Mouse (Mus musculus) heart, adult 8-10 months (tissue): ENCODE measurements around the gene Tmppe. TPM values are rescaled to one million over a fixed set of nuclear protein-coding genes. Genes with fewer than 3 reads are reported as not detected.

Experiments used
- DNase-seq: peaks from one replicate; pipeline ENCODE4 v3.0.0; 2022; ENCODE audit warnings: low spot score
- total RNA-seq, 4 experiments: library from RNA; stranded (reverse); gene quantifications; 2 replicates each; pipeline ENCODE4 v1.2.4; 2022

The Tmppe gene
- total RNA-seq, 4 experiments from 2014 or later: 3.1 to 4.7 (median 4.1) TPM

DNA sequence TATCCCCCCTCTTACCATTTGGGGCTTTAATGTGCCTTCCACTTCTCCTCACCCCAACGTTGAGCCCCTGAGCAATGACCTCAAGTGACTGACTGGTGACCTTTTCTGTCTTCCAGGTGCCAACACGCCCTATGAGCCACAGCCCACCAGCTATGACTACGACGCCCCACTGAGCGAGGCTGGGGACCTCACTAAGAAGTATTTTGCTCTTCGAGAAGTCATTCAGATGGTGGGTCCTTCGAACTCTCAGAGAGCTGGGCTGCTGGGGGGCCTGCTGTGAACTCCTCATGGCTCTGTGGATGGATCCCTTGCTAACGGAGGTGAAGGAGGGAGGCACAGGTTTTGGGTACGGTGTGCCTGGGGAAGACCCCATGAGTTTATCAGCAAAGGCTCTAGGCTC, 42.0 kb downstream of the Tmppe start:
- DNase-seq: no peak

DNA sequence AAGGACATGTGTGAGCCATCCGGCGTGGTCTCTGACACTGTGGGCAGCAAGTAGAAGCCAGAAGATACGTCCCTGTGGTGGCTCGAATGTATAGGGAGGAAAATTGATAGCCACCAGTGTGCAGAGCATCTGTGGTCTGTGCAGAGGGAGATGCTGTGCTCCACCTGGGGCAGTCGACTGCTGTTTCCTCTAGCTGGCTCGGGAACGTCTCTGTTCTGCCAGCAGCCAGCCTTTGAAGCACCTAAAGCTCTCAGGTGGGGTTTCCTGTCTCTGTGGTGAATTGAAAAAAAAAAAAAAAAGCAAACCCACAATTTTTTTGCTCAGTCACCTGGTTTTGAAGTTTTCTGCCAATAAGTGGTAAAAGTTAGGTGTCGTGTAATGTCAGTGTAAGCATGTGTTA, 42.4 kb downstream of the Tmppe start:
- DNase-seq: no peak

DNA sequence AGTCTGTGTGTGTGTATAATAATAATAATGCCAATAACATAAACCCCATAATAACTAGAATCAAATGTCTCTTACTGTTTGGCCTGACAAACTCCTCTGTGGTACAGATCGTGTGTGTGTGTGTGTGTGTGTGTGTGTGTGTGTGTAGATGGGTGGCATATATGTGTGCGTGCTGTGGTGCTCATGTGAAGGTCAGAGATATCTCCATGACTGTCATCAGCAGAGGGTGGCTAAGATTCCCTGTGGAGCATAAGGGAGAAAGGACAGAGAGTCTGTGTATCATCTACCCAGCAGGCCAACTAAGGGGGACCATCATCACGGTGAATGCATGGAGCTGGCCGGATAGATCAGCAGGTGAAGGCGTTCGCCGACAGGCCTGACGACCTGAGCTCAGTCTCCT, 46.0 kb downstream of the Tmppe start:
- no peak for DNase-seq

DNA sequence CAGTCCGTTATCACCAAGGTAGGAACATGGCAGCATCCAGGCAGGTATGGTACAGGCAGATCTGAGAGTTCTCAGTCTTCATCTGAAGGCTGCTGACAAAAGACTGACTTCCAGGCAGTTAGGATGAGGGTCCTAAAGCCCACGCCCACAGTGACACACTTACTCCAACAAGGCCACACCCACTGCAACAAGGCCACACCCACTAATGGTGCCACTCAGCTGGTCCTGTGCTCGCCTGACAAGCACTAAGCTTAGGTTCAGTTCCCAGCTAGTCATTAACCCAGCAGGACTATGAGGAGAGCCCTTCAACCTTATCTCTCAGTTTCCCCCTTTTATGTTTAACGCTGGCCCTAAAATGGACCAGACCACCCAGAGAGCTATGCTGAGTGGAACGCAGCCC, 47.8 kb downstream of the Tmppe start:
- DNase-seq: no peak

DNA sequence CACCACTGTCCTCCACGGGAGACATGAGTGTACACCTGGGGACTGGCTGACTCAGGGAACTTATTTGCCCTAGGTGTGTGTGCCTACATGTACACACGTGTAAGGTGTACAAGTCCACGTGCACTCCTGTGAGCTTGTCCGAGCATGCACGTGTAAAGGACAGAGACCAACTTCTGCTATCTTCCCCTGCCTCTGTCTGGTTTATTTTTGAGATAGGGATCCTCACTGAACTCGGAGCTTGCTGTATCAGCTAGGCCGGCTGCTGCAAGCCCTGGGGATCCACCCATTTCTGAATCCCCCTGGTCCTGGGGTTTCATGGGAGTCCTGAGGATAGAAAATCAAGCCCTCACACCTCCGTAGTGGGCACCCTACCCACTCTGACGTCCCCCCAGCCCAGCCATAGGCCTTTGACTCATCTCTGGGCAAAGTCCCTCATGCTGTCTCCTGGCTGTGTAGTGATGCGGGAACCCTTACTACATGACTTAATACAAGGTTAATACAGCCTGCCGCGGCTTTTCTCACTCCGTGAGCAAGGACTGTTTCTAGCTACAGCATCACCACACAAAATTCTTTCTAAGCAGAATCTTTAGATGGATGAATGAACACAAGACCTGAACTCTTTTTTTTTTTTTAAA, 48.3 kb downstream of the Tmppe start:
- no peak for DNase-seq

DNA sequence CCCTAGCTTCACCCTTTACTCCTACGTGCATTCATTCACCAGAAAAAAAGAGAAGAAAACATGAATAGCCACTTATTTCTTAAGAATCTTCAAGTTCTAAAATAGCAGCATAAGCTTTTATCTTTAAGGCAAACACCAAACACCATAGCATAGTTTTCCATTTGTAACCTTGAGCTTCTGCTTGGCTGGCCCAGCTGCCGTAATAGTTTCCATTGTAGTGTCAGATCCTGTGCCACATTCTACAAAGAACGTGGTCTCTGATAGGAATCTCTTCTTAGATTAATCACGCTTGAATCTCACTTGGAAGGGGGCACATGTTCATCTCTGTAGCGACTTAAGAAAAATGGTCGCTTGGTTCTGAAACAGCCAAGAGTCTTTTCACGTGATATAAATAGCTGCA, 50.7 kb downstream of the Tmppe start:
- DNase-seq: no peak

DNA sequence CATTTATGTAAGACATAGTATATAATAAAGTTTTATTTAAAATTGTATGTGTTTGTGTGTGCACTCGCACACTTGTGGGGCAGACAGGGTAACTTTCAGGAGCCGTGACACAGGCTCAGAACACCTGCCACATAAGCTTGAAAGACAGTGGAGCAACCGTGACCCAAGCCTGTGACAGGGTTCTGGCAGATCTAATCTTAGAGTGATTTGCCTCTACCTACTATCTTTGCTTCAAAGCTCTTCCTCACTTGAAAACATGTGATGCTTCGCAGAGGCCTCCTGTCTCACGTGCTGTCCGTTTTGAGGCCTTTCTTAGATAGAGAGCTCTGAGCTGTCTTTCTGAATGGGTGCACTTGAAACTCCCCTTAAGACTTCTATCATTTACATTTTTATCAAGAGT, 51.5 kb downstream of the Tmppe start:
- no peak for DNase-seq

DNA sequence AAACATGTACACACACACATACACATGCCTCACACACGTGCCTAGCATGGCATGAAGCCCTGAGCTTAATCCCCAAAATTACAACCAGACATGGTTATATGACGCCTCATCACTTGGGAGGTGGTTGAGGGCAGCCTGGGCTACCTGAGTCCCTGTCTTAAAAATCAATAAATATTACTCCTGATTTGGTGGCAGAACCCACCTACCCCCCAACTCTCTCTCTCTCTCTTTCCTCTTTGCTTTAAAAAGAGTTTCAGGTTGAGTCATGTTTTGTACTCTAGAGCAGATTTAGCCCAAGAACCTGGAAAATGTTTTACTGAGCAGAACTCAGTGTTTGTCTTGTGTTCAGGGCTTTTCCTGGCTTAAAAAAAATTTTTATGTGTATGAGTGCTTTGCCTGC, 54.5 kb downstream of the Tmppe start:
- DNase-seq: no peak

Other genes with a start within 250 kb of the Tmppe start
- gene Bcl2a1c, start 71.0 kb upstream of the Tmppe start, total RNA-seq: not detected
- 10 to 100 TPM; 30.3 to 34.3 (median 32.9) TPM for gene Crtap, start 10.4 kb upstream of the Tmppe start, total RNA-seq
- 10 to 100 TPM; 13.4 to 15.8 (median 14.8) TPM for gene Glb1, start within 50 bp of the Tmppe start, total RNA-seq
- not detected for gene Ccr4, start 103.8 kb downstream of the Tmppe start, total RNA-seq
- gene C130032M10Rik, start 114.6 kb downstream of the Tmppe start, total RNA-seq: not detected
- not detected for gene Trim71, start 163.3 kb downstream of the Tmppe start, total RNA-seq
- gene Cnot10, start 239.1 kb downstream of the Tmppe start, total RNA-seq: 10 to 100 TPM; 21.2 to 22.9 (median 21.8) TPM